Mouse (Mus musculus): ENCODE data around the gene Cdc42ep5.

The Cdc42ep5 gene

GRCm38 (mm10) chr7:4125306-4125705 is 39.4 kb downstream of the Cdc42ep5 start:
- no peak for DNase-seq (ENCODE audit: low spot score)

DNA sequence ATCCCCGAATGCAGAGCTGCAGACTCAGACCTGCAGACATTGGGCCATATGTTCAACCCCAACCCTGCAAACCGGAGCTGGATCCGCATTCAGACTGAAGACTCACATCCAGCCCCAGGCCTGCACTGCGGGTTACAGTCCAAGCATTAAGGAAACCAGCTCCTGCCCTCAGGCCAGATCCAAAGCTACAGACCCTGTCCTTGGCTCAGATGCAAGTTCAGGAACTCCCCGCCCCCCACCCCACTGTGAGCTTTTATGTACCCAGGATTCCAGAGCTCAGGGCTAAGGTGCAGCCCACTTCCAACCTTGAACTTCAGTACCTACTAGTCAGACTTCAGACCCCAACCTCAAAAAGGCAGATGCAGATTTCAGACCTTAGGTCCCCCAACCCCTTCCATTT is 39.8 kb downstream of the Cdc42ep5 start:
- DNase-seq (ENCODE audit: low spot score): no peak

DNA sequence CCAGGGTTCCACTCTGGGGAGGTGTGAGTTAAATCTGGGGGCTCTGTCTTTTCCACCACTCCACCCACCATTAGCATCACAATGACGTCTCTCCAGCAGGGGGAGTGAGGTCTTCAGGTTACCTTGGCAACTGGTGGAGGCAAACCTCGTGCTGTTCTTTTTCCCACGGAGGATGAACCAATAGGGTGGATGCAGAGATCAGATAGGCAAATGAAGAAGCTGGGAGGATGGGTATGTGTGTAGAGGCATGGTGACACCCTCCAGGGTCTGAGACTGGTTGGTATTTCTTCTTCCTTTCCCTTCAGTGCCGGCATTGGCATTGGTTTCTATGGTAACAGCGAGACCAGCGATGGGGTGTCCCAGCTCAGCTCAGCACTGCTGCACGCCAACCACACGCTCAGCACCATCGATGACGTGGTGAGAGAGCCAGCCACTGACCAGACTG is 40.3 kb downstream of the Cdc42ep5 start:
- no peak for DNase-seq (ENCODE audit: low spot score)

DNA sequence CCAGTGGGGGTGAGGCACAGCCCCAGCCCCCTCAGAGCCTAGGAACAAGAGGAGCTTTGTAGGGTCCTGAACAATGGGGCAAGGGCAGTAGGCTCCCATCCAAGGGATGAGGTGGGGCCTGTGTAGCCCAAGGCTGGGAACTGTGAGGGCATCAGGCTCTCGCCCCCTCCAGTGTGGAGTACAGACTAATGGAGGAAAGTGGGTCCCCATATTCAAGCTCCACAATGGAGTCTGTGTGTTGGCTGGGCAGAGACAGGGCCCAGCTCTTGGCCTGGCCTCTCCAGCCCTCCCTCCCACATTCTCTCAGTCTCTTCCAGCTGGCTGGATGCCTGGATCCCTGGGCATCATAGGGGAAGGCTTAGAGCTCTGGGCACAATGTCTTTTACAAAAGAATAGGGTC is 40.9 kb downstream of the Cdc42ep5 start:
- DNase-seq (ENCODE audit: low spot score): peak; percentile 93

GRCm38 (mm10) chr7:4122783-4123182 is 41.9 kb downstream of the Cdc42ep5 start:
- no peak for DNase-seq (ENCODE audit: low spot score)

DNA sequence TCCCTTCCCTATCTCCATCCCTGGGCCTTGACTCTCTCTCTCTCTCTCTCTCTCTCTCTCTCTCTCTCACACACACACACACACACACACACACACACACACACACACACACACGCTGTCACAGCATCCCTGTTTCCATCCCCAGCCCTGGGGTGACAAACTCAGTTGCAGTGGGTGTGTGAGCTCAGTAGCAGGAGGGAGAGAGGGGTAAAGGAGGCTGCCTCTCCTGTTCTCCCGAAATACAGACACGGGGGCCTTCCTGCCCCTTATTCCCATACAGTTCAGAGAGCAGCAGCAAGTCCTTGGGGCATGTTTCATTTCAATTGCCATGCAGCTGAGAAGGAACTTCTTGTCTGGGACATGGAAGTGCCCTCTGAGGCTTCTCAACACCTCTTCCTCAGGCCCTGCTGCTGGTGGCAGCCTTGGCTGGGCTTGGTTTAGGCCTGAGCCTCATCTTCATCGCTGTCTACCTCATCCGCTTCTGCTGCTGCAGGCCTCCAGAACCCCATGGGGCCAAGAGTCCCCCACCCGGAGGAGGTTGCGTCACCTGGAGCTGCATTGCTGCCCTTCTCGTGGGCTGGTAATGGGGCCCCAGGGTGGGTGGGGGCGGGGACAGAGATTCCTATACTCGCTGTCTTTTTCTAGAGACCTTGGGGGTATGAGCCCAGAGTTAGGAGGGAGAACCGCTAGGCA is 42.4 kb downstream of the Cdc42ep5 start:
- no peak for DNase-seq (ENCODE audit: low spot score)

- no peak for DNase-seq (ENCODE audit: low spot score)
These were observed 44.4 kb downstream of the Cdc42ep5 start for GRCm38 (mm10) chr7:4119976-4120921.

DNA sequence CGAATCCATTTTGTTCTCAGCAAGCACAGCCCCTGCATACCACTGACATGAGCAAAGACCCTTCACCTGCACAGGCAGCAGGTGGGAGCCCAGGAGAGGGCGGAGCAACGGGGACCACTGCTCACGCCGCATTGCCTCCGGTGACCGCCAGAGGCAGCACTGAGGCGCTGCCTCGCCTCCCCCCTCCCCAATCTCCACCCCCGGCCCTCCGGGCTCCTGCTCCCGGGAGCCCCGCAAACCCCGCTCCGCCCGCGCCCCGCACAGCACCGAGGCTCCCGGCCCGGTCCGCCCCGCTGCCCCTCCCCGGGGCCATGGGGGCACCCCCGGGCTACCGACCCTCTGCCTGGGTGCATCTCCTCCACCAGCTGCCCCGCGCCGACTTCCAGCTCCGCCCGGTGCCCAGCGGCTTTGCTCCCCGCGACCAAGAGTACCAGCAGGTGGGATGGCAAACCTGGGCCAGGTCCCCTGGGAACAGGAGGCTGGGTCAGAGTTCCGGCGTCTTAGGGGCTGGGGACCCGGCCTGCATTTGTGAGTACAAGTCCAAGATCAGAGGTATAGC is 45.2 kb downstream of the Cdc42ep5 start, which contains the start of gene Ttyh1:
Gene Ttyh1, plus strand, starts transcription at position 65 of the 559 bp plus-strand sequence.
- DNase-seq (ENCODE audit: low spot score): no peak

DNA sequence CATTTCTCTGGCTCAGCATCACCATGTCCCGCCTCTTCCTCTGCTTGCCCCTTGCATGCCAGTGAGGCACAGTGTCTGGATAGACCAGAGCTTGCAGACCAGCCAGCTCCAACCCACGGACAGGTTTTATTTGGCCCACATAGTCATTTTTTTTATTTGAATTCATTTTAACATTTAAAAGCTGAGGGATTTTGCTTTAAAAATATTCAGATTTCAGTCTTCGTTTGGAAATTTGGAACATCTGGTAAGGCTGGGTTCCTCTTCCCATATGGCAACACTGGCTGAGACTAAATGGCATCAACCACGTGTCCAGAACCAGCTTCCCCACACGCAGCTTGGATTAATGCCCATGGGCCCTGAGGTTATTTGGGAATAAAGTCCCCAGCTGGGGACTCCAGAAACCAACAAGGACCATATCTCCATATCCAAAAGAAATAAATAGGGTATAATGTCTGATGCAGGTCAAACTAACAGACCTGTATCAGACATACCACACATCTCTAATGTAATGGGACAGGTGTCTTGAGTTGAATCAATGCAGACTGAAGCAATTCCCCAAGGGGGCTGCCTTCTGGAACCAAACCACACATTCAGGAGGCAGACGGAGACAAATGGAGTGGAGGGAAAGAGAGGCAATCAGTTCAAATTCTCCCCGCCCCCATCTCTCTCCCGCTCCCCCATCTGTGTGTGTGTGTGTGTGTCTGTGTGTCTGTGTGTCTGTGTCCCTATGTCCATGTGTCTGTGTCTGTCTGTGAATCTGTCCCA is 47.4 kb downstream of the Cdc42ep5 start:
- no peak for DNase-seq (ENCODE audit: low spot score)

DNA sequence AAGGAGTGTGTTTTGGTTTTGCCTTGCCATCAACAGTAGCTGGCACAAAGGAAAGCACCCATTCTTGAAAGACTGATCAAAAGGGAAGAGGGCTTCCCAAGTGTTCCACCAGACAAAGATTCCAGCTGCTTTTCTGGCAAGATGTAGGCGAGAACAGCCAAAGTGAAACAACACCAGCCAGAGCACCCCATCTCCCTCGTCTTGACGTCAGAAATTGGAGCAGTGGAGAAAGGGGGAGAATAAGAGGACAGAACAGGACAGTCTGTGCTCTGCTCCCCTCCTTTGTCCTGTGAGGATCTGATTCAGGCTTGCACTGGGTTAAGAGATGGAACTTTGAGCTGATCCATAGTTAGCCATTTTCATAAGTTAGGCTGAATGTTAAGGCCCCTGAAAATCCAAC is 52.9 kb downstream of the Cdc42ep5 start:
- no peak for DNase-seq (ENCODE audit: low spot score)

GRCm38 (mm10) chr7:4103411-4103810 is 61.2 kb downstream of the Cdc42ep5 start:
- DNase-seq (ENCODE audit: low spot score): peak; percentile 67
